Mouse (Mus musculus) CH12.LX (cell line): Measurements from ENCODE around the gene Epyc. TPM values are rescaled to one million over a fixed set of nuclear protein-coding genes. Genes with fewer than 3 reads are reported as not detected.

Experiments used
- DNase-seq: peaks from one replicate; pipeline ENCODE4 v3.0.0-alpha.2; 2013; ENCODE audit errors: extremely low read depth
- H3K27ac ChIP-seq: 2 replicates; pipeline ENCODE4 v1.5.1; 2012; ENCODE audit warnings: low read depth, mild to moderate bottlenecking, control low read depth, moderate library complexity; ENCODE audit not compliant: insufficient read depth
- H3K27me3 ChIP-seq: replicated peaks from 2 replicates; pipeline ENCODE3; 2012; ENCODE audit warnings: inconsistent platforms
- H3K36me3 ChIP-seq, 2 experiments: replicated peaks in 1 of 2; 2 replicates each; pipeline versions ENCODE3 to v1.6.1; 2012; ENCODE audit warnings: inconsistent platforms in 1 of 2, low read length in 1 of 2, mild to moderate bottlenecking in 1 of 2, mixed read lengths in 1 of 2, moderate library complexity in 1 of 2; ENCODE audit not compliant: control insufficient read depth in 1 of 2, insufficient read depth in 1 of 2
- H3K4me1 ChIP-seq, 2 experiments: 2 replicates each; pipeline ENCODE4 v1.6.1; 2012; ENCODE audit warnings: inconsistent platforms in 1 of 2, moderate library complexity in 1 of 2; ENCODE audit not compliant: insufficient read depth in 2 of 2, control insufficient read depth in 1 of 2
- H3K4me2 ChIP-seq: 2 replicates; pipeline ENCODE4 v1.6.1; 2012; ENCODE audit warnings: low read depth, mild to moderate bottlenecking, control low read depth; ENCODE audit not compliant: poor library complexity, insufficient read depth, severe bottlenecking
- H3K4me3 ChIP-seq, 3 experiments: fragments of 150-350 bp in 1 of 3; sonication (generic) in 1 of 3; replicated peaks in 1 of 3; 2 replicates each; pipeline versions ENCODE3 to v1.5.1; 2011 to 2012; ENCODE audit warnings: low read depth in 2 of 3, low read length in 2 of 3, mild to moderate bottlenecking in 2 of 3, moderate library complexity in 2 of 3, control low read depth in 1 of 3, improper control_type of control experiment in 1 of 3, inconsistent platforms in 1 of 3, mixed read lengths in 1 of 3; ENCODE audit not compliant: poor library complexity in 1 of 3
- H3K79me2 ChIP-seq: replicated peaks from 2 replicates; pipeline ENCODE4 v1.6.1; 2012; ENCODE audit warnings: mild to moderate bottlenecking, moderate library complexity; ENCODE audit not compliant: control insufficient read depth, poor library complexity, insufficient read depth, severe bottlenecking; ENCODE audit errors: extremely low read depth
- H3K9ac ChIP-seq: 2 replicates; pipeline ENCODE4 v1.6.1; 2012; ENCODE audit warnings: low read depth, mild to moderate bottlenecking, control low read depth, moderate library complexity; ENCODE audit not compliant: insufficient read depth
- H3K9me3 ChIP-seq: replicated peaks from 2 replicates; pipeline ENCODE3; 2012; ENCODE audit warnings: low read length, inconsistent platforms, mixed read lengths
- CHD1 ChIP-seq: IDR thresholded peaks from 2 replicates; pipeline ENCODE4 v1.6.1; 2012; ENCODE audit warnings: low read depth, low read length, improper control_type of control experiment, inconsistent platforms
- CHD2 ChIP-seq: IDR thresholded peaks from 2 replicates; pipeline ENCODE4 v1.6.1; 2011; ENCODE audit warnings: low read length, improper control_type of control experiment
- E2F4 ChIP-seq: IDR thresholded peaks from 2 replicates; pipeline ENCODE4 v1.6.1; 2011; ENCODE audit warnings: low read depth, low read length, improper control_type of control experiment; ENCODE audit not compliant: insufficient replicate concordance
- ELF1 ChIP-seq: IDR thresholded peaks from 2 replicates; pipeline ENCODE4 v1.6.1; 2014; ENCODE audit warnings: low read depth, mild to moderate bottlenecking, inconsistent platforms, low read length, improper control_type of control experiment
- GABPA ChIP-seq: IDR thresholded peaks from 2 replicates; pipeline ENCODE4 v1.6.1; 2012; ENCODE audit warnings: low read depth, low read length, improper control_type of control experiment, inconsistent platforms; ENCODE audit not compliant: insufficient replicate concordance
- JUN ChIP-seq: IDR thresholded peaks from 2 replicates; pipeline ENCODE4 v1.6.1; 2011; ENCODE audit warnings: low read depth, mild to moderate bottlenecking, low read length, improper control_type of control experiment, moderate library complexity; ENCODE audit not compliant: insufficient read depth
- JUND ChIP-seq: conservative IDR thresholded peaks from 2 replicates; pipeline ENCODE4 v1.6.1; 2011; ENCODE audit warnings: low read depth, low read length, improper control_type of control experiment
- KAT2A ChIP-seq: IDR thresholded peaks from 2 replicates; pipeline ENCODE4 v1.6.1; 2012; ENCODE audit warnings: low read length, improper control_type of control experiment, inconsistent platforms; ENCODE audit not compliant: insufficient replicate concordance
- MAFK ChIP-seq: IDR thresholded peaks from 2 replicates; pipeline ENCODE4 v1.6.1; 2011; ENCODE audit warnings: low read length, improper control_type of control experiment; ENCODE audit not compliant: insufficient replicate concordance
- MAX ChIP-seq: IDR thresholded peaks from 2 replicates; pipeline ENCODE4 v1.6.1; 2011; ENCODE audit warnings: low read length, improper control_type of control experiment
- MEF2A ChIP-seq: IDR thresholded peaks from 2 replicates; pipeline ENCODE4 v1.6.1; 2014; ENCODE audit warnings: low read depth, mild to moderate bottlenecking, inconsistent platforms, low read length, improper control_type of control experiment, borderline replicate concordance
- MXI1 ChIP-seq: IDR thresholded peaks from 2 replicates; pipeline ENCODE4 v1.6.1; 2011; ENCODE audit warnings: mild to moderate bottlenecking, low read depth, low read length, improper control_type of control experiment
- PAX5 ChIP-seq: IDR thresholded peaks from 2 replicates; pipeline ENCODE4 v1.6.1; 2012; ENCODE audit warnings: low read length, inconsistent platforms, mixed read lengths
- POLR2A ChIP-seq: IDR thresholded peaks from 2 replicates; pipeline ENCODE4 v1.6.1; 2011; ENCODE audit warnings: low read depth, mild to moderate bottlenecking, improper control_type of control experiment, low read length
- POLR2AphosphoS2 ChIP-seq: IDR thresholded peaks from 2 replicates; pipeline ENCODE4 v1.6.1; 2011; ENCODE audit warnings: low read depth, low read length, improper control_type of control experiment
- RAD21 ChIP-seq: IDR thresholded peaks from 2 replicates; pipeline ENCODE4 v1.6.1; 2011; ENCODE audit warnings: low read depth, mild to moderate bottlenecking, low read length, improper control_type of control experiment, moderate library complexity
- SIN3A ChIP-seq: IDR thresholded peaks from 2 replicates; pipeline ENCODE4 v1.6.1; 2012; ENCODE audit warnings: low read length, improper control_type of control experiment, inconsistent platforms
- SMC3 ChIP-seq: IDR thresholded peaks from 2 replicates; pipeline ENCODE4 v1.6.1; 2011; ENCODE audit warnings: low read depth, low read length, improper control_type of control experiment
- TBP ChIP-seq: conservative IDR thresholded peaks from 2 replicates; pipeline ENCODE4 v1.6.1; 2011; ENCODE audit warnings: low read depth, low read length, improper control_type of control experiment
- USF2 ChIP-seq: conservative IDR thresholded peaks from 2 replicates; pipeline ENCODE4 v1.6.1; 2011; ENCODE audit warnings: low read depth, low read length, improper control_type of control experiment
- ZC3H11A ChIP-seq: IDR thresholded peaks from 2 replicates; pipeline ENCODE4 v1.6.1; 2012; ENCODE audit warnings: low read depth, mild to moderate bottlenecking, inconsistent platforms, low read length, improper control_type of control experiment
- ZMIZ1 ChIP-seq: IDR thresholded peaks from 2 replicates; pipeline ENCODE4 v1.6.1; 2012; ENCODE audit warnings: low read depth, mild to moderate bottlenecking, inconsistent platforms, low read length, improper control_type of control experiment
- ZNF384 ChIP-seq: IDR thresholded peaks from 2 replicates; pipeline ENCODE4 v1.6.1; 2012; ENCODE audit warnings: low read depth, low read length, improper control_type of control experiment, inconsistent platforms
- dilution Hi-C: fragments of 300-500 bp; cut with MboI; formaldehyde crosslinking; loops from 2 replicates; pipeline ENCODE4 v1.14.3; 2020; ENCODE audit warnings: low sequenced_read_pairs; ENCODE audit not compliant: extremely low pct_unique_long_range_greater_than_20kb, extremely low pct_ligation_motif_present
- in situ Hi-C: fragments of 300-500 bp; cut with MboI; formaldehyde crosslinking; loops from 3 replicates; pipeline ENCODE4 v1.14.3; 2019; ENCODE audit warnings: low sequenced_read_pairs, low pct_ligation_motif_present, low pct_unique_long_range_greater_than_20kb, mixed read lengths
- polyA plus RNA-seq: library from polyadenylated mRNA; unstranded; fragments of >175 nt; gene quantifications from 2 replicates; pipeline ENCODE4 v1.2.1, GENCODE M21; 2012; ENCODE audit warnings: low read depth; ENCODE audit not compliant: insufficient read length
- total RNA-seq, 2 experiments: library from RNA; depleted of rRNA; stranded (reverse); fragments of 300-350 nt in 1 of 2; fragments of >200 nt in 1 of 2; gene quantifications; 2 replicates each; pipeline ENCODE4 v1.2.3; 2012 to 2014

Epyc gene
- total and polyA plus RNA-seq, 3 experiments = not detected

DNA sequence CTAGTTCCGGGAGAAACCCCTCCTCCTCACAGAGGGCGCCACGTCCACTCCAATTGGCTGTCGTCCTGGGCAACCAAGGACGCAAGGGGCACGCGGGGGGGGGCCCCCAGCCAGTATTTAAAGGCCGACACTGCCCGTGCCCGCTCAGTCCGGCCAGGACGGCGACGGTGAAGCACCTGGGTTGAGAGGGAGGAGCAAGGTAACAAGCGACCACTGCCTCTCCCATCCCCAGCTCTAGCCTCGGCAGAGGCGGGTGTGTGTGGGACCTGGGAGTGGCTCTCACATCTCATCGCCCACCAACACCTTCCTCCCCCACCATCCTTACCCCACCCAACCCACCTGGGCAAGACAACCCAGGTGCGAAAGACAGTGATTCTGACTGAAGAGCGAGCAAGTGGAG lies 49.0 kb downstream of the Epyc start, which contains the start of gene Ccer1:
TSS of gene Ccer1 (plus strand) at position 147 of the 400 bp plus-strand sequence.
- TF ChIP-seq RAD21 = no peak
- no peak for TF ChIP-seq POLR2AphosphoS2
- no peak for TF ChIP-seq SIN3A
- TF ChIP-seq JUN = no peak
- TF ChIP-seq ELF1 = no peak
- TF ChIP-seq USF2 = no peak
- no peak for TF ChIP-seq ZMIZ1
- TF ChIP-seq ZNF384 = no peak
- no peak for TF ChIP-seq MAFK
- TF ChIP-seq PAX5 = no peak
- no peak for TF ChIP-seq CHD2
- TF ChIP-seq CHD1 = no peak
- no peak for TF ChIP-seq TBP
- no peak for TF ChIP-seq MEF2A
- TF ChIP-seq MAX = no peak
- TF ChIP-seq MXI1 = no peak
- TF ChIP-seq GABPA = no peak
- no peak for TF ChIP-seq ZC3H11A
- TF ChIP-seq POLR2A = no peak
- TF ChIP-seq, all 38 proteins: peak for 0
- no peak for DNase-seq
- Histone ChIP-seq H3K79me2 (no peaks in the 10 kb centered on the region), H3K9ac (no peak within 1 kb of the TSS), H3K27ac (no peak within 1 kb of the TSS), H3K36me3 (no peaks in the 10 kb centered on the region), H3K27me3 (no peaks in the 10 kb centered on the region), H3K9me3 (no peaks in the 10 kb centered on the region), H3K4me1 (no peaks in the 10 kb centered on the region), H3K4me2 (no peak within 1 kb of the TSS), H3K4me3 (no peak within 1 kb of the TSS)
- in situ Hi-C loops = no loop called here
- dilution Hi-C loops = no loop called here

DNA sequence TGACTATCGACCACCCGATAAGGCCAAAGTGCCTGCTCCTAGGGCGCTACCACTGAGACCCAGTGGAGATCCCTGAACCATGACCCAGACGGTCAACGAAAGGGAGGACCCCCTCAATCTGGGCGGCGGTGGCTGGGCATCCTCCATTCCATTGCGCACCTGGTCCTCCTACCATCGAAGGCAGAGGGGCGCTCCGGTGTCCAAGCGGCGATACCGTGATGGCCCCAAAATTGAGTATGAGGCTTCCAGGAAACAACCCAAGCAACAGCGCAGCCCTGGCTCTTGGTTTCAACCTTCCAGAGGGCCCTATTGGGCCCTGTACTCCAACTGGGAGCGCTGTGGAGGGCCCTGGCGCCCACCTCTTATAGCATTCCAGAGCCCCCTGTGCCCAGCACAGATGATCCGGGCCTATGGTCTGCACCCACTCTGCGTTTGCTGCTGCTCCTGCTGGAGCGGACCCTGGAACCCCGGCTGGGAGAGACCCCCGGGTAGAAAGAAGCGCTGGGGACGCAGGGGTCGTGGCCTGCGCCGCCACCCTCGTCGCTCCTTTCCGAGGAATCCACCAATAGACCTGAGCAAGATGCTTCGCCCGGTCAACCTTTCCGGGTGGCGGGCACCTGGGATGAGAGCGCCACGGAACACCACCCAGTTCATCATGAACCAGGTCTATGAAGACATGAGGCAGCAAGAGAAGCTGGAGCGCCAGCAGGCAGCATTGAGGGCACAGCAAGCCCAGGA lies 49.7 kb downstream of the Epyc start:
- no peak overlapping the region for H3K9ac ChIP-seq
- no peaks in the 10 kb centered on the region for H3K79me2 ChIP-seq
- no peak overlapping the region for H3K27ac ChIP-seq
- H3K4me2 ChIP-seq = no peak overlapping the region
- no peaks in the 10 kb centered on the region for H3K36me3 ChIP-seq
- H3K4me1 ChIP-seq = no peaks in the 10 kb centered on the region
- in situ Hi-C loops (no loop called here), dilution Hi-C loops (no loop called here)
- no peaks in the 10 kb centered on the region for H3K27me3 ChIP-seq
- no peak overlapping the region for H3K4me3 ChIP-seq
- DNase-seq = no peak
- H3K9me3 ChIP-seq = no peaks in the 10 kb centered on the region
- no peak for TF ChIP-seq MAX
- TF ChIP-seq JUND = no peak
- TF ChIP-seq GABPA = no peak
- TF ChIP-seq E2F4 = no peak
- TF ChIP-seq SMC3 = no peak
- TF ChIP-seq KAT2A = no peak
